Mouse (Mus musculus): Measurements from ENCODE around the gene Rabgap1l.

GRCm38 (mm10) chr1:160507766-160508165 lies 285.2 kb downstream of the Rabgap1l start:
- no peak for TF ChIP-seq GATA1 (IDR thresholded peaks at IDR 0.05; ENCODE audit: borderline replicate concordance, low read length)
- TF ChIP-seq FLI1 (IDR thresholded peaks at IDR 0.05; ENCODE audit: low read length): no peak
